Mouse (Mus musculus): Measurements from ENCODE around the gene Tmem259.

DNA sequence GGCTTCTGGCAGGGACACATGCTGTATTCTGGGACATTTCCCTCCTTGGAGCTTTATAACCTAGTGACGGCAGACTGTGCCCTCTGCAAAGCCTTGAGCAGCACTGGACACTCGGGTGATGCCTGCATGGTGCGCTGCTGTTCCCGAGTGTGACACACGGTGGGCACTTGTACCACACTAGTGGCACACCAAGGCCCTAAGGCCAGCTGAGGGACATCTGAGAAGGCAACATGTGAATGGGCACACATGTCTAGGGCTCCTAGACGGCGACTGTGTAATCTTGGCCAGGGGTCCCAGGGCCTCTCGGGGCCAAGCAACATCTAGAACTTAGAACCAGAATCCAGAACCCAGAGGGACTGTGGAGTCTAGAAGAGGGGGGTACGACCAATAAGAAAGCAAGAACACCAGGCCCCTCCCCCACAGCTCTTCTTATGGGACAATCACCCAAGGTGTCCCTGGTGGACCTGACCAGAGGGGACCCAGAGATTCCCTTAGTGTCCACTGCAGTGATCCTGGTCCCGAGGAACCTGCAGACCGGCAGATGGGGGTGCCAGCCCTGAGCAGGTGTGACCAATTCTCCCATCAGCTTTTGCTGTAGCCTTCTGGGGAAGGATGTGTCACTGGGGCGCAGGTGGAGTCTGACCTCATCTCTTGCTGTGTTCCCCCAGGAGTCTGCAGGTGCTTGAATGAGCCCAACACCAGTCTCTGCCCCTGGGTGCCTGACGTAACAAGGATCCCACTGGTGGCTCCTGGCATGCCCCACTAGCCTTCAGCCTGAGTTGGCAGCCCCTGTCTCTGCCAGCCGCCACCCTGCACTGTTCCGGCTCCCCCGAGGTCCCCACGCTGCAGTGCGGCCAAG is 53.9 kb downstream of the Tmem259 start:
- TF ChIP-seq MAX (IDR thresholded peaks at IDR 0.05) (no peak), CTCF (IDR thresholded peaks at IDR 0.05; ENCODE audit: control insufficient read depth, insufficient read depth, insufficient read length) (no peak), CEBPB (IDR thresholded peaks at IDR 0.05; ENCODE audit: low read depth) (no peak), MYOG (IDR thresholded peaks at IDR 0.05; ENCODE audit: control insufficient read depth, extremely low read depth, insufficient read length) (no peak)

Data from C2C12 (cell line).